Mouse (Mus musculus) heart, postnatal 4 days (tissue): ENCODE results near the gene Myo1f. TPM values are rescaled to one million over a fixed set of nuclear protein-coding genes. Genes with fewer than 3 reads are reported as not detected.

ENCODE experiments used
- DNase-seq: peaks from one replicate; pipeline ENCODE4 v3.0.0; 2021
- total RNA-seq, 2 experiments: library from RNA; stranded (reverse); gene quantifications; 2 replicates each; pipeline ENCODE4 v1.2.3; 2021

Myo1f gene
- 1 to 10 TPM; 1.2 to 2.3 TPM for total RNA-seq

GRCm38 (mm10) chr17:33555223-33555855, at the start of gene Myo1f:
Myo1f (plus strand) TSS chr17:33555707.
- no peak for DNase-seq

- no peak for DNase-seq
Measured at GRCm38 (mm10) chr17:33508386-33508785, 47.1 kb upstream of the Myo1f start.

- DNase-seq, result no peak
Measured at GRCm38 (mm10) chr17:33510172-33510571, 45.3 kb upstream of the Myo1f start.

GRCm38 (mm10) chr17:33512441-33513415, 42.8 kb upstream of the Myo1f start:
- DNase-seq, result peak; percentile 25

GRCm38 (mm10) chr17:33513874-33514273, 41.6 kb upstream of the Myo1f start:
- no peak for DNase-seq

- DNase-seq, result no peak
Measured at GRCm38 (mm10) chr17:33520366-33520765, 35.1 kb upstream of the Myo1f start.

- no peak for DNase-seq
Measured at GRCm38 (mm10) chr17:33523431-33523917, 32.0 kb upstream of the Myo1f start.

- peak; percentile 88 for DNase-seq
Measured at GRCm38 (mm10) chr17:33523918-33524755, 31.4 kb upstream of the Myo1f start, which contains the start of gene Adamts10. Adamts10 (plus strand) TSS chr17:33524204.

- DNase-seq, result peak; percentile 27
Measured at GRCm38 (mm10) chr17:33524806-33525373, 30.6 kb upstream of the Myo1f start.

GRCm38 (mm10) chr17:33526506-33526905, 29.0 kb upstream of the Myo1f start:
- DNase-seq, result peak; percentile 33

GRCm38 (mm10) chr17:33539106-33539675, 16.3 kb upstream of the Myo1f start:
- DNase-seq, result peak; percentile 62

- DNase-seq, result no peak
Measured at GRCm38 (mm10) chr17:33539878-33540277, 15.6 kb upstream of the Myo1f start.

- no peak for DNase-seq
Measured at GRCm38 (mm10) chr17:33549212-33549611, 6.3 kb upstream of the Myo1f start.

GRCm38 (mm10) chr17:33550388-33550787, 5.1 kb upstream of the Myo1f start:
- no peak for DNase-seq

GRCm38 (mm10) chr17:33552113-33552512, 3.4 kb upstream of the Myo1f start:
- no peak for DNase-seq

- DNase-seq, result peak; percentile 61
Measured at GRCm38 (mm10) chr17:33552964-33553363, 2.5 kb upstream of the Myo1f start.

- DNase-seq, result no peak
Measured at GRCm38 (mm10) chr17:33554536-33554935, 971 bp upstream of the Myo1f start.

- DNase-seq, result no peak
Measured at GRCm38 (mm10) chr17:33557922-33558321, 2.4 kb downstream of the Myo1f start.

GRCm38 (mm10) chr17:33563527-33564076, 8.1 kb downstream of the Myo1f start:
- DNase-seq, result no peak

- no peak for DNase-seq
Measured at GRCm38 (mm10) chr17:33564599-33564998, 9.1 kb downstream of the Myo1f start.

- no peak for DNase-seq
Measured at GRCm38 (mm10) chr17:33566182-33566581, 10.7 kb downstream of the Myo1f start.
